Mouse (Mus musculus) intestine, postnatal 0 days (tissue): ENCODE results near the gene Fmnl3. TPM values are rescaled to one million over a fixed set of nuclear protein-coding genes. Genes with fewer than 3 reads are reported as not detected.

ENCODE experiments used
- ATAC-seq: fragments of 200-750 bp; cut with Nextera tagmentation; 2 replicates; pipeline ENCODE4 v1.8.0; 2017; ENCODE audit warnings: mild to moderate bottlenecking, moderate TSS enrichment, moderate library complexity
- H3K27ac ChIP-seq: fragments of 300-500 bp; sonication (generic); 2 replicates; pipeline ENCODE4 v1.5.1; 2014; ENCODE audit warnings: mild to moderate bottlenecking, low read depth, low read length, moderate library complexity
- H3K27me3 ChIP-seq: fragments of 300-500 bp; sonication (generic); replicated peaks from 2 replicates; pipeline ENCODE4 v1.6.1; 2014; ENCODE audit warnings: low read length, mixed read lengths; ENCODE audit not compliant: control insufficient read depth, insufficient read depth
- H3K36me3 ChIP-seq: fragments of 300-500 bp; sonication (generic); 2 replicates; pipeline ENCODE4 v1.6.1; 2014; ENCODE audit warnings: mild to moderate bottlenecking, moderate library complexity; ENCODE audit not compliant: control insufficient read depth, insufficient read depth
- H3K4me1 ChIP-seq: fragments of 300-500 bp; sonication (generic); replicated peaks from 2 replicates; pipeline ENCODE4 v1.6.1; 2014; ENCODE audit warnings: antibody characterized with exemption, low read length, mixed read lengths; ENCODE audit not compliant: control insufficient read depth, insufficient read depth
- H3K4me2 ChIP-seq: fragments of 300-500 bp; sonication (generic); replicated peaks from 2 replicates; pipeline ENCODE4 v1.6.1; 2014; ENCODE audit warnings: low read depth, mild to moderate bottlenecking, moderate library complexity
- H3K4me3 ChIP-seq: fragments of 300-500 bp; sonication (generic); 2 replicates; pipeline ENCODE4 v1.5.1; 2014; ENCODE audit warnings: low read depth, low read length
- H3K9ac ChIP-seq: fragments of 300-500 bp; sonication (generic); 2 replicates; pipeline ENCODE4 v1.6.1; 2014; ENCODE audit warnings: mild to moderate bottlenecking, low read depth, low read length
- H3K9me3 ChIP-seq: fragments of 300-500 bp; sonication (generic); 2 replicates; pipeline ENCODE4 v1.6.1; 2016; ENCODE audit warnings: mixed run types; ENCODE audit not compliant: control insufficient read depth
- CTCF ChIP-seq: sonication (generic); IDR thresholded peaks from 2 replicates; pipeline ENCODE4 v1.5.1; 2016; ENCODE audit warnings: low read depth, mild to moderate bottlenecking, control low read depth, antibody characterized with exemption, moderate library complexity
- WGBS: fragments of 180-500 bp; shearing (Covaris S2); extraction: QIAGEN DNeasy Blood & Tissue Kit; methylation state at CpG from one replicate; pipeline ENCODE4 v1.1.7; 2014; 5-methylcytosine and 5-hydroxymethylcytosine counted together
- polyA plus RNA-seq: library from polyadenylated mRNA; unstranded; fragments of >200 nt; fragmentation: Nextera tagmentation; extraction: Ambion mirVana; gene quantifications from 2 replicates; pipeline ENCODE4 v1.2.1, GENCODE M21; 2015

Fmnl3 gene
- polyA plus RNA-seq, 1 experiment from 2014 or later: 5.6 TPM

DNA sequence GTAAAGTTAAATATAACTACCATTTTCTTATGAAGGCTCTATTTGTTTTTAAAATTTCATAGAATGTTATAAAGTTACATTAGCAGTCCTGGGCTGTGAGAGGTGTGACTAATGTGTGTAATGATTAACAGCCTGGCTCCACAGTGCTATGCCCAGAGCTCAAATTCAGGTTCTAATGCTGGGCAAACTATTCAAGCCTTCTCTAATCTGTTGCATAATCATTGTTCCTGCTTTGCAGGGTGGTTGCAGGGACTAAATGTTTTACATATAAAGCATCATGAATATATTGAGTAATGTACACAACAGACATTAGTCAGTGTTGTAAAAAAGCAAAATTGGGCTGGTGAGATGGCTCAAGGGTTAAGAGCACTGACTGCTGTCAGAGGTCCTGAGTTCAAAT is 12.6 kb upstream of the Fmnl3 start:
- peak; percentile 62 for ATAC-seq
- TF ChIP-seq CTCF: no peak

DNA sequence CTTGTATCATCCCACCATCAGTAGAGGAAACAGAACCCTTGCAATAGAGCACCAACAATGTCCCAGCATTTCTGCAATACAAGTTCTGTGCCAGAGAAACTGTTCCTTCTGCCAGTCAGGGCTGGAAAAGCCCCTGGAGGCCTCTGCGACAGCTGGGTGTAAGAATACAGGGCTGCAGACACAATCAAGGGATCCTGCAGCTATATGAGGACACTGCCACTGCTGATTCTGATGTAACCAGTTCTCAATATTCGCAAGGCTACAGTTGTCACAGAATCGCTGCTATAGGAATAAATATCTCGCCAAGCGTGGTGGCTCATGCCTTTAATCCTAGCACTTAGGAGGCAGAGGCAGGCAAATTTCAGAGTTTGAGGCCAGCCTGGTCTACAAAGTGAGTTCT is 6.0 kb upstream of the Fmnl3 start:
- H3K36me3 ChIP-seq: no peaks in the 10 kb centered on the region
- ATAC-seq: no peak
- H3K27me3 ChIP-seq: no peaks in the 10 kb centered on the region
- no peak overlapping the region for H3K27ac ChIP-seq
- no peak overlapping the region for H3K4me3 ChIP-seq
- TF ChIP-seq CTCF: no peak
- no peak overlapping the region for H3K4me2 ChIP-seq
- WGBS: 85% methylated on average over 5 of the region's 5 CpGs
- no peaks in the 10 kb centered on the region for H3K9me3 ChIP-seq
- no peak overlapping the region for H3K9ac ChIP-seq
- H3K4me1 ChIP-seq: no peaks in the 10 kb centered on the region

More for the DNA sequence above, 12.6 kb upstream of the Fmnl3 start:
- Histone ChIP-seq H3K9me3 (no peaks in the 10 kb centered on the region), H3K4me2 (no peak overlapping the region), H3K4me3 (no peak overlapping the region), H3K27me3 (no peaks in the 10 kb centered on the region), H3K27ac (no peak overlapping the region), H3K4me1 (no peaks in the 10 kb centered on the region), H3K36me3 (no peaks in the 10 kb centered on the region), H3K9ac (no peak overlapping the region)

DNA sequence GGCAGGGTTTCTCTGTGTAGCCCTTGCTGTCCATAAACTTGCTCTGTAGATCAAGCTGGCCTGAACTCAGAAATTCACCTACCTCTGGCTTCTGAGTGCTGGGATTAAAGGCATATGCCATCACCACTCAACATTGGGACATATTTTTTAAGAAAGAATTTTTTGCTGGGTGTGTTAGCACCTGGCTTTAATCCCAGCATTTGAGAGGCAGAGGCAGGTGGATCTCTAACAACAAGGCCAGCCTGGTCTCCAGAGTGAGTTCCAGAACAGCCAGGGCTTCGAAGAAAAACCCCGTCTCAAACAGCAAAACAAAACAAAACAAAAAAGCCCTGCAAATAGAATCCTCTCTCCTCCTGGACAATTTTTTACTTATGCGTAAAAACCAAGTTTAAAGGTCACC is 5.3 kb upstream of the Fmnl3 start:
- Histone ChIP-seq H3K4me1 (no peaks in the 10 kb centered on the region), H3K27ac (no peak overlapping the region), H3K36me3 (no peaks in the 10 kb centered on the region), H3K4me2 (no peak overlapping the region), H3K4me3 (no peak overlapping the region), H3K9ac (no peak overlapping the region), H3K9me3 (no peaks in the 10 kb centered on the region), H3K27me3 (no peaks in the 10 kb centered on the region)
- no peak for ATAC-seq
- 85% methylated on average over 3 of the region's 3 CpGs for WGBS
- no peak for TF ChIP-seq CTCF

- 86% methylated on average over 5 of the region's 5 CpGs for WGBS
- no peaks in the 10 kb centered on the region for H3K4me1 ChIP-seq
- no peaks in the 10 kb centered on the region for H3K9me3 ChIP-seq
- no peak overlapping the region for H3K4me3 ChIP-seq
- H3K27ac ChIP-seq: no peak overlapping the region
- no peak for ATAC-seq
- TF ChIP-seq CTCF: no peak
- no peak overlapping the region for H3K9ac ChIP-seq
- H3K27me3 ChIP-seq: no peaks in the 10 kb centered on the region
- no peaks in the 10 kb centered on the region for H3K36me3 ChIP-seq
- no peak overlapping the region for H3K4me2 ChIP-seq
Observed at GRCm38 (mm10) chr15:99375036-99375435, 4.8 kb upstream of the Fmnl3 start.

DNA sequence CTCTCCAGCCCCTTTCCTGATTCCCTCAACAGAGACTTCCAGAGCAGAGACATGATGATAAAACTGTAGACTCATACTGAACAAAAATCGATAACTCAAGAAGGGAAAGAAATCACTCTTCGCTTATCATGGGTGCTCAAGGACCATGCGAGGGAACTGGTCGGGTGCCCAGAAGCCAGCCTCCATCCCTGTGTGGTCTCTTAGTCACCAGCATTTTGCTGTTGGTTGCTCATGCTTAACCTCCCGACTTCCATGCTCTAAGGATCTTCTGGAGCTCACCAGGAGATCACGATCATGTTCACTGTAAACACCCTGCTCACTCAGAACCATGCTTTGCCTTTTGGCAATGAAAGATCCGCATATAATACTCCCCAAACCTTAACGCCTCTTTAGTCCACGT is 2.5 kb upstream of the Fmnl3 start:
- Histone ChIP-seq H3K4me2 (no peak overlapping the region), H3K9ac (no peak overlapping the region), H3K4me3 (no peak overlapping the region), H3K27me3 (no peaks in the 10 kb centered on the region), H3K27ac (no peak overlapping the region), H3K9me3 (no peaks in the 10 kb centered on the region), H3K4me1 (no peaks in the 10 kb centered on the region), H3K36me3 (no peaks in the 10 kb centered on the region)
- no peak for TF ChIP-seq CTCF
- WGBS: 75% methylated on average over 9 of the region's 9 CpGs
- ATAC-seq: no peak

GRCm38 (mm10) chr15:99371526-99372340 is 1.5 kb upstream of the Fmnl3 start:
- TF ChIP-seq CTCF: no peak
- H3K27ac ChIP-seq: no peak overlapping the region
- ATAC-seq: no peak

More at GRCm38 (mm10) chr15:99371526-99372340, 1.5 kb upstream of the Fmnl3 start:
- no peak overlapping the region for H3K4me3 ChIP-seq
- no peaks in the 10 kb centered on the region for H3K27me3 ChIP-seq
- H3K9me3 ChIP-seq: no peaks in the 10 kb centered on the region
- no peak overlapping the region for H3K9ac ChIP-seq
- 88% methylated on average over 7 of the region's 7 CpGs for WGBS
- H3K4me2 ChIP-seq: no peak overlapping the region
- H3K4me1 ChIP-seq: no peaks in the 10 kb centered on the region
- H3K36me3 ChIP-seq: no peaks in the 10 kb centered on the region
